Mouse (Mus musculus) erythroid progenitor cell, adult 5-6 weeks (primary cell): ENCODE data around the gene Thada. TPM values are rescaled to one million over a fixed set of nuclear protein-coding genes. Genes with fewer than 3 reads are reported as not detected.

Experiments
- ATAC-seq: replicated peaks from 2 replicates; pipeline ENCODE4 v1.8.0; 2016; ENCODE audit warnings: moderate number of reproducible peaks, mild to moderate bottlenecking, moderate TSS enrichment, inconsistent platforms; ENCODE audit not compliant: poor library complexity, low FRiP score, severe bottlenecking
- total RNA-seq, 2 experiments: library from RNA; stranded (forward) in 1 of 2; stranded (reverse) in 1 of 2; fragments of 150-400 nt in 1 of 2; fragments of 186-747, 209-891 nt in 1 of 2; gene quantifications; 2 replicates each; pipeline versions ENCODE4 v1.2.3 to v1.2.4; 2015 to 2017; ENCODE audit warnings: low replicate concordance in 2 of 2

The Thada gene
- total RNA-seq, 2 experiments from 2014 or later: 7.5 to 10.9 TPM

- no peak for ATAC-seq
These were observed 321.9 kb downstream of the Thada start for GRCm38 (mm10) chr17:84144130-84144529.

DNA sequence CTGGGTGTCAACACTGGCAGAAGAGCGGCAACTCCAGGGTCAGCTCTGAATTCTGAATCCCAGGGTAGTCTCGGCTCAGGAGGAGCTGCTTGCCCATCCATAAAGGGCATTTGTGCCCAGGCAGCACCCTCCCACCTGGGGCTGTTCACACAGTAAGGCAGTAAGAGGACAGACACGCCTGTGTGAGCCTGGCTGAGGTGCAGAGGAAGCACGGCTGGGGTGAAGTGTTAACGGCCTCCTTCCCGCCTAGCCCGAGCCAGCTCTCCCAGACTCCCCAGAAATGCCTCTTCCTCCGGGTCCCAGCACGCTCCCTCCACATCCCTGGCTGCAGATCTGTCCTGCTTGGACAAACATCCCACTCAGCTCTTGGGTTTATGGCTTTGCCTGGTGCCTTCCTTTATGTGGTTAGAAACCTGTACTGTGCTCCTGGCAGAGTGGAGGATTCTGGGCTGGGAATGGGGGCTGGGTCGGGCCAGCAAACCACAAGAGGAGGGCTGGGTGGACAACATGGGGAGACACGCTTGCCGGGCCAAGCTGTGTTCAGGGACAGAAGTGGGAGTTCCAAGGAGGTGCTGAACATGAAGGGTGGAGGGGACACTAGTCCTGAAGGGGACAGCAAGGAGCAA, 322.7 kb downstream of the Thada start:
- no peak for ATAC-seq

DNA sequence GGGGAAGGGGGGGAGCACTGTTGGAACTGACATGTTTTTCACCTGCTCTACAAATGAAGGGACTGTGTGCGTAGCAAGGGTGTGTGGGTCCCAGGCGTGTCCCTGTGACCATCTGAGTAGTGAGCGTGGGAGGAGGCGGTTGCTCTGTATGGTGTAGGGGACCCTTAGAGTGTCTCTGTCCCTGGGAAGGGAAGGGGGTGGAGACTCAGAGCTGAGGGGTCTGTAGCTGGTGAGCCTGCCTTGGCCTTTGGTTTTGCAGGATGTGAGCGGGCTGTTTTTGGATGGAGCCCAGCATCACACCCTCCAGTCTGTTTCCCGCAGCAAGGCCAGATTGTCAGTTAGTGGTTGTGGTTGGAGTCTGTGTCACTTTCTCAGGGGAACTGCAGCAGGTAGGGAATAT, 324.3 kb downstream of the Thada start:
- ATAC-seq: no peak

GRCm38 (mm10) chr17:84140822-84141507, 325.0 kb downstream of the Thada start:
- ATAC-seq: no peak

Other genes with a start within 250 kb of the Thada start
- not detected in 2 replicates for gene Plekhh2, start 45.7 kb upstream of the Thada start, total RNA-seq (2015; ENCODE audit: low replicate concordance)
- gene Plekhh2, start 45.7 kb upstream of the Thada start, total RNA-seq (2017; ENCODE audit: low replicate concordance): not detected in 2 replicates
- gene Dync2li1, start 160.3 kb upstream of the Thada start, total RNA-seq (2015; ENCODE audit: low replicate concordance): not detected in 2 replicates
- not detected in 2 replicates for gene Dync2li1, start 160.3 kb upstream of the Thada start, total RNA-seq (2017; ENCODE audit: low replicate concordance)
- not detected in 2 replicates for gene Abcg8, start 210.1 kb upstream of the Thada start, total RNA-seq (2015; ENCODE audit: low replicate concordance)
- gene Abcg8, start 210.1 kb upstream of the Thada start, total RNA-seq (2017; ENCODE audit: low replicate concordance): not detected in 2 replicates
- not detected in 2 replicates for gene Abcg5, start 216.8 kb upstream of the Thada start, total RNA-seq (2015; ENCODE audit: low replicate concordance)
- gene Abcg5, start 216.8 kb upstream of the Thada start, total RNA-seq (2017; ENCODE audit: low replicate concordance): not detected in 2 replicates